Mouse (Mus musculus): ENCODE measurements around the gene Tada2b.

Gene Tada2b

DNA sequence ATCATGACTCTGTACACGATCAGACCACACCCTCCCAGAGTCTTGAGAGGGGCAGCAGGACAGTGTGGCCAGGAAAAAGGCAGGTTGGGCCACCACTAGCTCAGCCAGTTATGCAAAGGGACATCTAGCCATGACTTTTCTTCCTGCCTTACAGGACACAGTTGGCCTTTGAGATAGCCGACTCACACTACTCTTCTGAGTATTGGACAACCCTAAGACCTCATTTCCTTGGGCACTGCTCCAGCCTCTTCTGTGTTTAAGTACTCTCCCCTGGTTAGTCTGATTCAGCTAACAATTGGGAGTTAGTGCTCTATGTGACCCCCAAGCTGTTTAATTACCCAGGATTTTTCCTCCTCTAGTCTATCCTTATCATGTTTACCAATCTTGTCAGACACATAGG is 4.3 kb downstream of the Tada2b start:
- no peak for DNase-seq (ENCODE audit: low spot score)

DNA sequence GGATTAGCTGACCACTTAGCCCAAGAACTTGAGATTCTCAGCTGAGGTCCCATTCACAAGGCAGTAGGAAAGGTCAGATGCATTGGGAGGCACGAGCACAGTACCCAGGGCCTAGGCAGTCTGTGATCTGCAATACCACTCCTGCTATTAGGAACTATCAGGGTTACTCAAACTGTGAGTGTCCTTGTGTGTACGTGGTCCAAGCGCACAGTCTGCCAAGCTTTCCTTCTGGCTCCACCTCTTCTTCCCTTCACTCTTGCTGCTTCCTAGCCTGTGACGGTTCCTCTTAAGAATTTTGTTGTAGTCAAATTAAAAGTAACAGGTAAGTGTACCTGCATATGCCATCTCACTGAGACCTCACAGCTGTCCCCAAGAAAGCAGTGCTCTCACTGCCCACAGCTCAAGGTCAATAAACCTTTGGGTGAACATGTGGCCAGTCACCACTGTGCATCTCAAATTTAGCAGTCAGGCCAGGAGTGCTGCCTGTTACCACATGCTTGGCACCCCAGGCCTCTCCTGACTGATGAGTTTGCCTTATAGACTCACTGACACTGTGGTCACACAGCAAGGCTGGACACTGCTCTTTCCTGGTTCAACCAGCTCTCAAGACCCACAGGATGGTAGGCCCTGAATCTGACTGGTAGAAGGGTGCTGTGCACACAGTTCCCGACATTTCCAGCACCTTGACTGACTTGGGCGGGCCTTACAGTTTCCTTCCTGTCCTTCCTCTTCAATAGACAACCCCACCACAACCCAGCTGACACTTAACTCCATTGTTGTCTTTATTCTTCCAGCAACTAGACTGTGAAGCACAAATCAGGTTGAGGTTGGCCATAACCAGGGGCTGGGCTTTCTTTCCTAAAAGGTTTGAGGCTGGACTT is 5.3 kb downstream of the Tada2b start:
- no peak for DNase-seq (ENCODE audit: low spot score)

DNA sequence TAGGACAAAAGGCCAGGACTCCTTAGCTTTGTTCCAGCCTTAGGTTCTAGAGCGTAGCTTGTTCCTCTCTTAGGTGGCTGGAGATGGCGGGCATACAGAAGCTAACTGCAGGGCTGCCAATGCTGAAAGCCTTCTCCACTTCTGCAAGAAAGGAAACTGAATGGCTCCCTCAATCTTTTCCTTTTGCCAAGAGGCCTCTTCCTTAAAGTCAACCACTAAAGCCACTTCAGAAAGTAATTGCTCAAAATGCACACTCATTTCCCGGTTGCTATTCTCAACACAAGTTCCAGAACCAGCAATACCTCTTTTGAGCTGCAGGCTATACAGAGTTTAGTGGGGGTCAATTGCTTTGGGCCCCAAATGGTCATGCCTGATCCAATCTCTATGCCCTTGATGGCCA is 6.6 kb downstream of the Tada2b start:
- DNase-seq (ENCODE audit: low spot score): no peak

DNA sequence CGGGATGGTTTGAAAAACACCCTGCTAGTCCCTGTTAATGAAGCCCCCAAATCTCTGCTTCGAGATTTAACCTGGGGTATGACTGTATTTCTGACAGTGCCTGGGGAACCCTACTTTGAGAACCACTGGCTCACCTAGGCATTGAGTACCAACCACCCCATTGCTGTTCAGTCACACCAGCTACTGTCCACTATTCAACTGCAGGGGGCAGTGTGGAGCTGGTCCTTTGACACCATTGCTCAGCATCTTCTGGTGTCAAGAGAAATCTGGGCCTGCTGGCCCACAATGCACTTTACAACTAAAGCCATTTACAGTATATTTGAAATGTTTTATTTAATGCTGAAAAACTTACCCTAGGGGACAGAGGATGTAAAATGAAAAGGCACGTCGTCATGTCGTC is 9.8 kb downstream of the Tada2b start:
- peak; percentile 81 for DNase-seq (ENCODE audit: low spot score)

- DNase-seq (ENCODE audit: low spot score): no peak
Measured at GRCm38 (mm10) chr5:36472876-36473655, 11.0 kb downstream of the Tada2b start.

DNA sequence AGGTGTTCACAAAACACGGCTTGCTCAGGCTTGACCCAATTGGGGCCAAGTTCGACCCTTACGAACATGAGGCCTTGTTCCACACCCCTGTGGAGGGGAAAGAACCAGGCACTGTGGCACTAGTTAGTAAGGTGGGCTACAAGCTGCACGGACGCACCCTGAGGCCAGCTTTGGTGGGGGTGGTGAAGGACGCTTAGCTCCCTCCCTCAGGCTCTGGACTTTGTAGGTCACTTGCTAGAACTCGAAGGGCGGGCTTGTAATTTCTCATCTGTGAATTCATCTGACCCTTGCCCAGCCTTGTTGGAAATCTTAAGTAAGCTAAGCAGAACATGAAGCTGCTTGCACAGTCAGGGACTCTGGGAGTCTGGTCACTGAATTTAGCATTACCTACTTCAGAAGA is 12.9 kb downstream of the Tada2b start:
- no peak for DNase-seq (ENCODE audit: low spot score)

GRCm38 (mm10) chr5:36465889-36466288 is 18.2 kb downstream of the Tada2b start:
- no peak for DNase-seq (ENCODE audit: low spot score)

DNA sequence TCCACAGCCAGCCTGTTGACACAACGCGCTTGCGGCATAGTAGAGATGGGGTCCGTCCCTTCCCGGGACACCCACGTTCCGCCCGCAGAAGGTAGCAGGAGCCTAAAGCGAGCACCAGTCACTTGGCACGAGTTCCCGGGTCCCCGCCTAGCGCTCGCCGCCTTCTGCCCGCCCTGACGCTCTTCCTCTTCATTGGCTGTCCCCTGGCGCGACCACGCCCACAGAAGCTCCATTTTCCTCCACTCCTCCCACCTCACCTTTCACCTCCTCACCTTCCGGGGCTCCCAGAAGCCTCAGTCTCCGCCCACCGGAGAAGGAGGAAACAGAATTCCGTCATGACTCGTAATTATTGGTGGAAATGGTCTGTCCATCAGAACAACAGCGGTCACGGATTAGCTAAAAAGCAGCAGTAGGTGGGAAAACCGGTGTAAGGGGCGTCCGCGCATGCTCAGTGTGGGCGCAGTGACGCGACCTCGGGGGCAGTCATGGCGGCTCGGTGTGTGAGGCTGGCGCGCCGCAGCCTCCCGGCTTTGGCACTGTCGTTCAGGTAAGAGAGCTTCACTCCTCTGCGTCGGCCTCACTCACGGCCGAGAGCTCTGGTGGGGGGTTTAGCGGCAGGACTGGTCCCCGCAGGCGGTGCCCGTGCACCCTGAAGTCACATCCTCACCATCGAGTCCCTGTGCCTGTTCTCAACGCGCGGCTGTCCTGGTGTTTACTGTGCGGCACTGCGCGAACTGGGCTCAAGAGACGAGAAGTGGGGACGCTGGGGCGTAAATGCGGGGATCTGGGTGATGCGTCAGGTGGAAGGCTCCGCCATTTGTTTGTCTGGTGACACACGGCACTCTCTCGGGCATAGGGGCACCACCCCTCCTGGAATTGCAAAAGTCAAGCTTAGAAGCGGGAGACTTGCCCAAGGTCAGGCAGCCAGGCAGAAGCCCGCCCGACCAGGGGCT is 19.1 kb downstream of the Tada2b start, which contains the start of gene Grpel1:
Grpel1 (plus strand) TSS at position 290 of the 953 bp plus-strand sequence.
- DNase-seq (ENCODE audit: low spot score): peak; percentile 99

DNA sequence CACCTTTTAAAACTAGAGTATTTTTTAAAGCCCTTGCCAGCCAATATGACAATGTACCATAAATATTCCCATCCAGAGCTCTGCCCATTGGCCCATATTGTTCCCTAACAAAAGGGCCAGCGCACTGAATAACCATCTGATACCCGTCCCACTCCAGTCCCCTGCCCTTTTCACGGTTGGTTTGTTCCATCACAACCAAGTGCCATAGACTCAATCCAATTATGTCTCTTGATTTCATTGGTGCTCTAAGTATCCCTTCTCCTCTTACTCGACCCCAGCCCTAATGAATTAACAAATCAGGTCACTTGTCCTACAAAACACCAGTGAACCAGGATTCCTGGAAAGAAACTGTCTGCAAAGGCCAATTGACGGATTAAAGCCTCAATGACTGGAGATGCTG is 20.7 kb downstream of the Tada2b start:
- no peak for DNase-seq (ENCODE audit: low spot score)

- DNase-seq (ENCODE audit: low spot score): peak; percentile 82
Measured at GRCm38 (mm10) chr5:36462810-36463209, 21.3 kb downstream of the Tada2b start.

GRCm38 (mm10) chr5:36461231-36461630 is 22.9 kb downstream of the Tada2b start:
- no peak for DNase-seq (ENCODE audit: low spot score)

DNA sequence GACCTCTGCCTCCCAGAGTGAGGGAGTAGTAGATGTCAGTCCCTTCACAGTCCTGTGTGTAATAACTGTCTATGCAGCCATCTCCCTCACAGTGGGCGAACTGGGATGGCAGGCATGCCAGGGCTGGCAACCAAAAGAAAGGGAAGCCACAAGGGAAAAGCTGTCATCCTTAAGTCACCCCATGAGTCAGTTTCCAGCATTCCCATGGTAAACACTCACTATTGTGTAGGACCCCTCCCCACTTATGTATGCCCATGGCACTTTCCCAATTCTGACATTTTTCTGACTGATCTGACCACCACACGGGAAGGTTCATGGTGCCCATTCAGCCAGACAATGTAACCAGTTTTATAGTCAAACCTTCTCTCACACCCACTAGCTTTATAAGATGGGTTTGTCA is 23.4 kb downstream of the Tada2b start:
- no peak for DNase-seq (ENCODE audit: low spot score)

DNA sequence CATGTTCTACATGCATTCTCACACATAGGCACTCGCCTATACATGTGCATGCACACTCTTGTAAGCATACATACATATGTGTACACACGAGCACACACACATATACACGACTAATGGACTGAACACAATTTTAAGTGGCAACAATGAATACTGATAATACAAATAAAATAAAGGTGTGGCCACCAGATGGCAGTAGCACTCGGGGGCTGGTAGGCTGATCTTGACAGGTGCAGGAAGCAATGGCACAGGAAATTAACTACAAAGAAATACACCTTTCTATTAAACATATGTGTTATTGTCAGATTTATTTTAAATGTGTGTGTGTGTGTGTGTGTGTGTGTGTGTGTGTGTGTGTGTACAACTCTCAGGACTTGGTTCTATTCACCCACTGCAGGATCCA is 25.2 kb downstream of the Tada2b start:
- peak; percentile 56 for DNase-seq (ENCODE audit: low spot score)

DNA sequence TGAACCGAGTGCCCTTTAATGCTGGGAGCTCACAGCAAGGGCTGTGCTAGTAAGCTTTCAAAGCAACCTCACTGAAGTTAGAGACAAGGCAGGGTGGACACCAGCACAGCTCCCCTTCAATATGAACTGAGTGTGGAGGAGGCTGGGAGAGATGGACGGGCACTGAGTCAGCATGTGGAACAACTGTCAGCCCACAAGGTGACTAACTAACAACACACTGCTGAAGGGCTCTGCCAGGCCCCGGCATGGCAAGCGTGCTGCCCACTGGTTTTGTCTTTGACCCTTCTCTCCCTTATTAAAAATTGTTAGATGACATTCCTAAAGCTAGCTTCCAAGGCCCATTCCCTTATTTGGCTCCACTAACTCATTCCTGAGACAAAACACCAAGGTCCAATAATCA is 26.4 kb downstream of the Tada2b start:
- no peak for DNase-seq (ENCODE audit: low spot score)

DNA sequence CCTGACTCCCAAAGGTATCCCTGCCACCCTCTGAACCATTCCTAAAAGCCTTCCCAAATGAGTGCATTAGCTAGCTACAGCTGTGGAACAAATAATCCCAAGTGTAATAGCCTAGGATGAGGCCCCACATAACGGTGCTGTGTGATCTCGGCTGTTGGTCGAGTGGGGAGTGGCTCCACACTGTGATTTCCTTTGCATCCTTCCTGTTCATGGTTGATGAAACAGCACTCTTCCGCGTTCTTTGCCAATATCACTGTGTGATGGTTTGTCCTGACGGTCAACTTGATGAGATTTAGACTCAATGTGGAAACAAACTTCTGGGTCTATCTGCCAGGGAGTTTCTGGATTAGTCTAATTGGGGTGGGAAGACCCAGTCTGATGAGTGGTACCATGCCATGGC is 31.3 kb downstream of the Tada2b start:
- DNase-seq (ENCODE audit: low spot score): no peak

DNA sequence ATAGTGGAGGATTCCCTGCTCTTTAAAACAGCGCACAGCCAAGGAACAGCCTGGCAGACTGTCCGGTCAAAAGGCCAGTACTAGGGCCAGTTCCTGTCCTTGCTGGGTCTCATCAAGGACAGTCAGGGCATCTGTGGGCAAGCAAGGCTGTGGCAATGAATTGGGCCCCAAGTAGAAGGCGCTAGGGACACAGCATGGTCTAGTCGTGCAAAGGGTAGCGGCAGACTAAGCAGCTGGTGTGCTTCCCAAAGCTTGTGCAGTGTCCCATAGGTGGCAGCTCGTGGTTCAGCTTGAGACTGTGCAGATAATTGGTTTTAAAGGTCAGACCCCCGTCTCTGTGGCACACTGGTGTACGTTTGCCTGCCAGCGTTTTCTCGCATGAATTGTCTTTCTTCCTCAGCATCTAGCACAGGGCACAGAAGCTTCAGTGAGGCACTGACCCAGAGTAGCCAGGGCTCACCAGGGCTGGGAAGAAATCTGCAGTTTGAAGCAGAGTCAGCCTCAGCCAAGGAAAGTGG is 32.2 kb downstream of the Tada2b start:
- DNase-seq (ENCODE audit: low spot score): no peak

GRCm38 (mm10) chr5:36451119-36451518 is 33.0 kb downstream of the Tada2b start:
- DNase-seq (ENCODE audit: low spot score): no peak

GRCm38 (mm10) chr5:36449710-36450358 is 34.3 kb downstream of the Tada2b start:
- DNase-seq (ENCODE audit: low spot score): no peak

GRCm38 (mm10) chr5:36447872-36448271 is 36.2 kb downstream of the Tada2b start:
- no peak for DNase-seq (ENCODE audit: low spot score)

DNA sequence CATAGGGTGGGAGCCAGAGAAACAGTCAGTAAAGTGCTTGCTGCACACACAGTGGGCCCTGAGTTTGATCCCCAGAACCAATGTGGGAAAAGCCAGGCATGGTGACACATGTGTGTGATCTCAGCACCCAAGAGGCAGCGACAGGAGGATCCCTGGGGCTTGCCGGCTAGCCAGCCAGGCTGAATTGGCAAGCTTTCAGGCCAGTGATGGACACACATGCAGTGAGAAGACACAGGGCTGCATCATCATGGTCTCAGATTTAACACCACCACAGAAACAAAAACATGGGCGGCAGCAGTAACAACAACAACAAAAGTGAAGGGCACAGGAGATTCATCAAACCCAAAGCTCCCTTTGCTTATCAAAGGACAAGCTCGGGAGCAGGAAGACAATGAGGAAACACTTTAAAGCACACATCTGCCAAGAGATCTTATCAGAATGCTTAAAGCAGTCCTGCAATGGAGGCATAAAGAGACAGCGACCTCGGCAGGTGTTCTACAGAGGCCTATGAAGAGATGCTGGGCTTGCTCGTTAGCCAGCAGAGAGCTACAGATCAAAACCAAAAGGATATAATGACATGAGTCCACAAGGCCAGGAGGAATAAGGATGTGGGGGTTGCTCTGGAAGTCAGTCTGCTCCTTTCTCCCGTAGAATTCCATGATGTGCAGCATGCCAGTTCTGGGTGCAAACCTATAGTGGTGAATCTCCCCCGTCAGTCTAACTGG is 37.8 kb downstream of the Tada2b start:
- no peak for DNase-seq (ENCODE audit: low spot score)

DNA sequence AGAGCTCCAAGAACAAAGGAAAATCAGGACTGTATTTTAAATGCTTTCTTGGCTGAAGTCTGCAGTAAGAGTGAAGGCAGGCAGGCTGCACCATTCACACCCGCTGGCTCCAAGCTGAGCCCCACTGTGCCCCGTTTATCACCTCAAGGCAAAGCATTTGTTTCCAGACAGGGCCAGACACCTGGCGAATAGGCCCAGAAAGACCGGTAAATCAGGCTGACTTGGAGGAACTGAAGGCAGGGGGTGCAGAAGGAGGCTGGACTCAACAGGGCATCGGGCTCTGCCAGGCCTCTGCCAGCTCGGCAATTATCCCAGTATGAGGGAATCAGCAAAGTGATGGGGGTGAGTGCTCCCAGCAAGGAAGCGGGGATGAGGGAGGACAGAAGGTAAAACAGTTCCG is 39.1 kb downstream of the Tada2b start:
- DNase-seq (ENCODE audit: low spot score): no peak
